ENCODE assay signal across 7 mouse cellular contexts in genomic region chr9:106210853-106211609, GRCm38 (mm10). TPM values are rescaled to one million over a fixed set of nuclear protein-coding genes. Genes with fewer than 3 reads are reported as not detected.
DNase-seq lines count a peak whose midpoint lies in the region; ATAC-seq and TF ChIP-seq lines count a peak whose summit lies in the region.

No protein-coding gene starts in this region.

- 34% methylated on average over 9 of the region's 9 CpGs for WGBS in forebrain, postnatal 0 days
- 33% methylated on average over 9 of the region's 9 CpGs for WGBS in midbrain, embryonic 11.5 days

- TF ChIP-seq CTCF in testis, adult 2 months (IDR thresholded peaks at IDR 0.05; ENCODE audit: control insufficient read depth, insufficient read depth, insufficient replicate concordance, low read depth, low read length) = no peak
- TF ChIP-seq CTCF in forebrain, postnatal 0 days (IDR thresholded peaks at IDR 0.05; ENCODE audit: low read depth) = no peak

- H3K27me3 ChIP-seq in testis, adult 2 months (ENCODE audit: control insufficient read depth, insufficient read depth, low read length) = no peaks in the 10 kb centered on the region
- no peaks in the 10 kb centered on the region for H3K27me3 ChIP-seq in forebrain, postnatal 0 days (ENCODE audit: insufficient read depth, low read length)
- H3K27me3 ChIP-seq in midbrain, embryonic 11.5 days (ENCODE audit: control insufficient read depth, insufficient read depth, low read length) = no peaks in the 10 kb centered on the region

- H3K36me3 ChIP-seq in testis, adult 2 months (ENCODE audit: control insufficient read depth, insufficient read depth, low read length) = no peaks in the 10 kb centered on the region
- peaks cover 44% of the 10 kb centered on the region for H3K36me3 ChIP-seq in forebrain, postnatal 0 days (ENCODE audit: insufficient read depth)
- H3K36me3 ChIP-seq in midbrain, embryonic 11.5 days (ENCODE audit: control insufficient read depth, insufficient read depth, low read length) = peaks cover 2% of the 10 kb centered on the region; the same call in 1 of the 2 replicates

- peak overlapping the region; percentile 46 for H3K4me2 ChIP-seq in forebrain, postnatal 0 days (ENCODE audit: low read depth)
- H3K4me2 ChIP-seq in midbrain, embryonic 11.5 days = peak overlapping the region; percentile 43

- no peak for ATAC-seq in forebrain, postnatal 0 days
- ATAC-seq in midbrain, embryonic 11.5 days (ENCODE audit: low FRiP score) = peak; percentile 15; the same call in 1 of the 2 replicates

- H3K4me1 ChIP-seq in testis, adult 2 months (ENCODE audit: control insufficient read depth, insufficient read depth, low read length) = peaks cover 14% of the 10 kb centered on the region
- H3K4me1 ChIP-seq in forebrain, postnatal 0 days (ENCODE audit: insufficient read depth) = no peaks in the 10 kb centered on the region
- H3K4me1 ChIP-seq in midbrain, embryonic 11.5 days (ENCODE audit: control insufficient read depth, insufficient read depth, low read length) = peaks cover 10% of the 10 kb centered on the region

- H3K4me3 ChIP-seq in testis, adult 2 months (ENCODE audit: control insufficient read depth, low read depth, low read length) = no peak overlapping the region
- H3K4me3 ChIP-seq in forebrain, postnatal 0 days (ENCODE audit: low read depth, low read length) = no peak overlapping the region
- H3K4me3 ChIP-seq in midbrain, embryonic 11.5 days (ENCODE audit: low read depth, low read length) = no peak overlapping the region

- H3K27ac ChIP-seq in testis, adult 2 months (ENCODE audit: control insufficient read depth, insufficient read depth, low read depth, low read length) = peak overlapping the region; percentile 11; the same call in 1 of the 2 replicates
- peak overlapping the region; percentile 57; the same call in 1 of the 2 replicates for H3K27ac ChIP-seq in forebrain, postnatal 0 days (ENCODE audit: low read depth, low read length)
- no peak overlapping the region for H3K27ac ChIP-seq in midbrain, embryonic 11.5 days (ENCODE audit: low read depth, low read length)

- no peak for TF ChIP-seq POLR2A in testis, adult 2 months (IDR thresholded peaks at IDR 0.05; ENCODE audit: control insufficient read depth, low read depth, low read length)

- intact Hi-C loops in left cerebral cortex, postnatal 14 days (cut with DNase I) = loop anchor here (5.0 kb wide), 1 partner anchor 39 kb away; the partner anchor contains the start of gene Wdr82

- H3K9ac ChIP-seq in forebrain, postnatal 0 days = 0 out of 2 replicates have a peak overlapping the region, but pooled peaks have one; percentile 10
- peak overlapping the region; percentile 61; the same call in 1 of the 2 replicates for H3K9ac ChIP-seq in midbrain, embryonic 11.5 days (ENCODE audit: low read length)

- no peak for DNase-seq in testis, postnatal 10 days (ENCODE audit: low spot score)
- DNase-seq in forebrain, postnatal 0 days = no peak
- no peak for DNase-seq in midbrain, embryonic 11.5 days (ENCODE audit: low spot score, missing footprints)
- no peak for DNase-seq in left cerebral cortex, postnatal 14 days (ENCODE audit: low spot score in 2 of 2)
- no peak for DNase-seq in right cerebral cortex, adult 18-20 months
- DNase-seq in lung, postnatal 25 days (ENCODE audit: low spot score) = no peak

- H3K9me3 ChIP-seq in forebrain, postnatal 0 days (ENCODE audit: low read length) = no peaks in the 10 kb centered on the region
- no peaks in the 10 kb centered on the region for H3K9me3 ChIP-seq in midbrain, embryonic 11.5 days (ENCODE audit: control insufficient read depth, low read length)

RNA-seq across cellular contexts. Expression of gene Twf2, which starts 8.1 kb away (rescaled TPM):
- polyA plus RNA-seq in testis, adult 2 months (2012; rRNA removed) = 12.1 and 13.5 TPM in 2 replicates
- total RNA-seq in forebrain, postnatal 0 days (2014; rRNA removed) = 63.1 and 74.6 TPM in 2 replicates
- 50.9 and 55.6 TPM in 2 replicates for polyA plus RNA-seq in forebrain, postnatal 0 days (2015; fragmentation: Nextera tagmentation; extraction: Ambion mirVana)
- 55.6 and 61.4 TPM in 2 replicates for polyA plus RNA-seq in midbrain, embryonic 11.5 days (2014; fragmentation: Nextera tagmentation; extraction: Ambion mirVana)
- total RNA-seq in left cerebral cortex, postnatal 14 days (2021) = 10 to 100 TPM; 61.6 to 64.0 TPM

RNA-seq across cellular contexts. Expression of gene Tlr9, which starts 11.4 kb away (rescaled TPM):
- polyA plus RNA-seq in testis, adult 2 months (2012; rRNA removed) = 2.6 and 2.7 TPM in 2 replicates
- 0.08 and 0.14 TPM in 2 replicates for total RNA-seq in forebrain, postnatal 0 days (2014; rRNA removed)
- 0.04 TPM in 1 of 2 replicates, not detected in the other for polyA plus RNA-seq in forebrain, postnatal 0 days (2015; fragmentation: Nextera tagmentation; extraction: Ambion mirVana)
- polyA plus RNA-seq in midbrain, embryonic 11.5 days (2014; fragmentation: Nextera tagmentation; extraction: Ambion mirVana) = 0.15 TPM in 1 of 2 replicates, not detected in the other
- 1 to 10 TPM; 1.0 to 1.2 TPM for total RNA-seq in left cerebral cortex, postnatal 14 days (2021)

RNA-seq across cellular contexts. Expression of gene Ppm1m, which starts 11.5 kb away (rescaled TPM):
- polyA plus RNA-seq in testis, adult 2 months (2012; rRNA removed) = 31.3 and 40.6 TPM in 2 replicates
- total RNA-seq in forebrain, postnatal 0 days (2014; rRNA removed) = 16.5 and 20.6 TPM in 2 replicates
- polyA plus RNA-seq in forebrain, postnatal 0 days (2015; fragmentation: Nextera tagmentation; extraction: Ambion mirVana) = 13.7 and 17.7 TPM in 2 replicates
- 23.6 and 26.9 TPM in 2 replicates for polyA plus RNA-seq in midbrain, embryonic 11.5 days (2014; fragmentation: Nextera tagmentation; extraction: Ambion mirVana)
- total RNA-seq in left cerebral cortex, postnatal 14 days (2021) = 10 to 100 TPM; 16.8 to 19.0 TPM

RNA-seq across cellular contexts. Expression of gene Alas1, which starts 37.4 kb away (rescaled TPM):
- polyA plus RNA-seq in testis, adult 2 months (2012; rRNA removed) = 123 and 139 TPM in 2 replicates
- 58.4 and 68.4 TPM in 2 replicates for total RNA-seq in forebrain, postnatal 0 days (2014; rRNA removed)
- polyA plus RNA-seq in forebrain, postnatal 0 days (2015; fragmentation: Nextera tagmentation; extraction: Ambion mirVana) = 70.4 and 77.8 TPM in 2 replicates
- polyA plus RNA-seq in midbrain, embryonic 11.5 days (2014; fragmentation: Nextera tagmentation; extraction: Ambion mirVana) = 91.0 and 91.4 TPM in 2 replicates
- 100 to 1,000 TPM; 140 to 154 TPM for total RNA-seq in left cerebral cortex, postnatal 14 days (2021)

RNA-seq across cellular contexts. Expression of gene Wdr82, which starts 40.3 kb away (rescaled TPM):
- polyA plus RNA-seq in testis, adult 2 months (2012; rRNA removed) = 21.3 and 25.2 TPM in 2 replicates
- 216 and 261 TPM in 2 replicates for total RNA-seq in forebrain, postnatal 0 days (2014; rRNA removed)
- polyA plus RNA-seq in forebrain, postnatal 0 days (2015; fragmentation: Nextera tagmentation; extraction: Ambion mirVana) = 31.5 and 32.5 TPM in 2 replicates
- polyA plus RNA-seq in midbrain, embryonic 11.5 days (2014; fragmentation: Nextera tagmentation; extraction: Ambion mirVana) = 30.2 and 32.6 TPM in 2 replicates
- 100 to 1,000 TPM; 146 to 149 TPM for total RNA-seq in left cerebral cortex, postnatal 14 days (2021)
